Mouse (Mus musculus): Measurements from ENCODE around the gene Bcorl1.

- TF ChIP-seq CTCF (IDR thresholded peaks at IDR 0.05; ENCODE audit: extremely low read depth, insufficient read depth, insufficient read length, insufficient replicate concordance), result no peak
- no peak for TF ChIP-seq POLR2A (IDR thresholded peaks at IDR 0.05; ENCODE audit: low read depth, low read length)
Measured at GRCm38 (mm10) chrX:48340441-48341049, 613 bp upstream of the Bcorl1 start.
